Comparison of ENCODE assay signal across 7 mouse cellular contexts in genomic region chr10:40256716-40257115, GRCm38 (mm10). TPM values are rescaled to one million over a fixed set of nuclear protein-coding genes. Genes with fewer than 3 reads are reported as not detected.
A peak's percentile ranks its signal among the peaks of the same experiment; 100 is the strongest.
DNase-seq lines count a peak whose midpoint lies in the region; ATAC-seq lines count a peak whose summit lies in the region.

No protein-coding gene starts in this region.

- peaks cover 13% of the 10 kb centered on the region for H3K4me1 ChIP-seq in hindbrain, embryonic 13.5 days (replicated peaks)

- peak overlapping the region; percentile 94 for H3K27ac ChIP-seq in hindbrain, embryonic 13.5 days

- intact Hi-C loops in left cerebral cortex, postnatal 4 days (cut with DNase I): no loop called here

- 5% methylated on average over 5 of the region's 5 CpGs for WGBS in hindbrain, embryonic 13.5 days

- peak overlapping the region; percentile 73 for H3K4me3 ChIP-seq in hindbrain, embryonic 13.5 days

- ATAC-seq in hindbrain, embryonic 13.5 days (ENCODE audit: low FRiP score): peak; percentile 80

- H3K36me3 ChIP-seq in hindbrain, embryonic 13.5 days: peaks cover 30% of the 10 kb centered on the region

- peak overlapping the region; percentile 73 for H3K4me2 ChIP-seq in hindbrain, embryonic 13.5 days

- peak; percentile 19 for DNase-seq in T-cell, adult 2 months (ENCODE audit: low spot score)
- DNase-seq in cerebellum, adult 9-10 months: peak; percentile 62
- peak; percentile 83 for DNase-seq in forelimb bud, embryonic 11.5 days (ENCODE audit: low read depth, low spot score)
- DNase-seq in left cerebral cortex, postnatal 4 days: peak; percentile 60
- DNase-seq in mesoderm, embryonic 11.5 days (ENCODE audit: low read depth, low spot score): peak; percentile 77
- DNase-seq in spleen, adult 12 weeks (ENCODE audit: low spot score): peak; percentile 44

- no peaks in the 10 kb centered on the region for H3K9me3 ChIP-seq in hindbrain, embryonic 13.5 days

- H3K9ac ChIP-seq in hindbrain, embryonic 13.5 days: peak overlapping the region; percentile 86

- H3K27me3 ChIP-seq in hindbrain, embryonic 13.5 days: no peaks in the 10 kb centered on the region

RNA-seq across cellular contexts. Expression of gene Gtf3c6, which starts 1.2 kb away (rescaled TPM):
- 102 and 105 TPM in 2 replicates for polyA plus RNA-seq in hindbrain, embryonic 13.5 days (2015; fragmentation: Nextera tagmentation; extraction: Ambion mirVana)
- total RNA-seq in left cerebral cortex, postnatal 4 days (2021): 10 to 100 TPM; 37.0 to 42.5 TPM

RNA-seq across cellular contexts. Expression of gene Rpf2, which starts 9.9 kb away (rescaled TPM):
- 72.6 and 81.7 TPM in 2 replicates for polyA plus RNA-seq in hindbrain, embryonic 13.5 days (2015; fragmentation: Nextera tagmentation; extraction: Ambion mirVana)
- total RNA-seq in left cerebral cortex, postnatal 4 days (2021): 10 to 100 TPM; 30.0 to 36.4 TPM

RNA-seq across cellular contexts. Expression of gene Amd1, which starts 45.3 kb away (rescaled TPM):
- polyA plus RNA-seq in hindbrain, embryonic 13.5 days (2015; fragmentation: Nextera tagmentation; extraction: Ambion mirVana): 40.4 and 43.3 TPM in 2 replicates
- total RNA-seq in left cerebral cortex, postnatal 4 days (2021): 10 to 100 TPM; 50.6 to 56.3 TPM

Comparison
In these comparisons a context has a peak if more than half of its experiments do, and no peak if none do; other contexts are left out.
1. Peak in every context shown above with its lines: DNase-seq, ATAC-seq, H3K4me3 ChIP-seq and H3K27ac ChIP-seq.
2. DNase-seq: peak in every context shown above with its lines; median percentile 83 in forelimb bud, embryonic 11.5 days; 77 in mesoderm, embryonic 11.5 days; 62 in cerebellum, adult 9-10 months; 60 in left cerebral cortex, postnatal 4 days; 44 in spleen, adult 12 weeks; 19 in T-cell, adult 2 months.